In the genomic region with DNA sequence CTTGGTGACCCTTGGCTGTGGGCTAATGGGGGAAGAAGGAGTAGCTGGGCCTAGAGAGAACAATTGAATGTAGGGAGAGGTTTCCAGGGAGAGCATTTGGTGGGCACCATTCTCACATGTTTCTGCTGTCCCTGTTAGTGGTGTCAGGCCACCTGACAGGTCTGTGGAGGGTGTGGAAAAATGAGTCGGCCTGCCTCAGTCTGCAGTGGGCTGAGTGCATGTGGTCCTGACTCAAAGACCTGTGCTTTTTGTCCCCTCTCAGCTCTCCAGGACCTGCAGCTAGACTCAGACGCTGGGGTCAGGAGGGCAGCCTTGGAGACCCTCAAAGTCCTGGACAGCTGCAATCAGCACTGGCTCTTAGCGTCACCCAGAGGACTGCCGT, we compare ENCODE assay signal across 12 mouse cellular contexts. TPM values are rescaled to one million over a fixed set of nuclear protein-coding genes. Genes with fewer than 3 reads are reported as not detected.
DNase-seq lines count a peak whose midpoint lies in the region; ATAC-seq and TF ChIP-seq lines count a peak whose summit lies in the region.
"Had no signal": no experiment of that assay in that cellular context is flagged by ENCODE, and none has a peak within 500 bp of the region (broad histone marks: within the 10 kb centered on the region; RNA-seq: fewer than 3 reads in every experiment).

No protein-coding gene starts in this region.

- no peaks in the 10 kb centered on the region for H3K27me3 ChIP-seq in kidney, embryonic 15.5 days
- no peaks in the 10 kb centered on the region for H3K27me3 ChIP-seq in forebrain, postnatal 0 days (ENCODE audit: insufficient read depth, low read length)
- H3K27me3 ChIP-seq in liver, postnatal 0 days (ENCODE audit: insufficient read depth, low read length), result no peaks in the 10 kb centered on the region

- H3K4me3 ChIP-seq in kidney, embryonic 15.5 days (replicated peaks), result no peak overlapping the region
- no peak overlapping the region for H3K4me3 ChIP-seq in bone marrow, adult 2 months (replicated peaks; ENCODE audit: control insufficient read depth, low read depth, low read length)
- H3K4me3 ChIP-seq in forebrain, postnatal 0 days (ENCODE audit: low read depth, low read length), result no peak overlapping the region
- H3K4me3 ChIP-seq in liver, postnatal 0 days (ENCODE audit: low read depth, low read length), result no peak overlapping the region

- DNase-seq in kidney, adult 18-20 months, result no peak
- no peak for DNase-seq in forebrain, postnatal 0 days
- DNase-seq in liver, postnatal 0 days, result no peak
- no peak for DNase-seq in yolk sac, embryonic 10.5 days (ENCODE audit: low spot score)
- no peak for DNase-seq in B cell, adult 2 months
- no peak for DNase-seq in heart, adult 18-20 months
- DNase-seq: gastrocnemius, postnatal 14 days had no signal

- H3K27ac ChIP-seq in kidney, embryonic 15.5 days, result peak overlapping the region; percentile 2; the same call in 1 of the 2 replicates
- H3K27ac ChIP-seq in bone marrow, adult 2 months (ENCODE audit: control insufficient read depth, insufficient read depth, low read depth, low read length, poor library complexity), result peak overlapping the region; percentile 64
- H3K27ac ChIP-seq in forebrain, postnatal 0 days (ENCODE audit: low read depth, low read length), result no peak overlapping the region
- H3K27ac ChIP-seq in liver, postnatal 0 days (ENCODE audit: low read depth), result peak overlapping the region; percentile 53

- H3K9ac ChIP-seq in kidney, embryonic 15.5 days, result no peak overlapping the region
- no peak overlapping the region for H3K9ac ChIP-seq in forebrain, postnatal 0 days
- 0 out of 2 replicates have a peak overlapping the region, but pooled peaks have one; percentile 1 for H3K9ac ChIP-seq in liver, postnatal 0 days (replicated peaks)

- H3K9me3 ChIP-seq in kidney, embryonic 15.5 days (replicated peaks), result peaks cover 18% of the 10 kb centered on the region; the same call in 1 of the 2 replicates
- peaks cover 35% of the 10 kb centered on the region for H3K9me3 ChIP-seq in forebrain, postnatal 0 days (ENCODE audit: low read length)
- H3K9me3 ChIP-seq in liver, postnatal 0 days (ENCODE audit: low read length), result no peaks in the 10 kb centered on the region

- H3K36me3 ChIP-seq in kidney, embryonic 15.5 days, result peaks cover 50% of the 10 kb centered on the region
- peaks cover 56% of the 10 kb centered on the region for H3K36me3 ChIP-seq in forebrain, postnatal 0 days (ENCODE audit: insufficient read depth)
- peaks cover 36% of the 10 kb centered on the region for H3K36me3 ChIP-seq in liver, postnatal 0 days (replicated peaks; ENCODE audit: insufficient read depth, low read length)

- peak; percentile 7 for ATAC-seq in kidney, embryonic 15.5 days (replicated peaks; ENCODE audit: low FRiP score)
- 0 out of 2 replicates have a peak, but pooled peaks have one; percentile 2 for ATAC-seq in forebrain, postnatal 0 days
- ATAC-seq in liver, postnatal 0 days, result peak; percentile 4
- ATAC-seq: inflammation-experienced regulatory T-cells, adult 6 months had no signal

- WGBS in kidney, embryonic 15.5 days, result 75% methylated on average over 4 of the region's 4 CpGs
- 76% methylated on average over 4 of the region's 4 CpGs for WGBS in bone marrow, adult 2 months
- 79% methylated on average over 4 of the region's 4 CpGs for WGBS in forebrain, postnatal 0 days
- WGBS in liver, postnatal 0 days (ENCODE audit: insufficient replicate concordance), result 70% methylated on average over 4 of the region's 4 CpGs

- peaks cover 20% of the 10 kb centered on the region for H3K4me1 ChIP-seq in kidney, embryonic 15.5 days
- peaks cover 21% of the 10 kb centered on the region for H3K4me1 ChIP-seq in bone marrow, adult 2 months (ENCODE audit: control insufficient read depth, insufficient read depth, low read length)
- no peaks in the 10 kb centered on the region for H3K4me1 ChIP-seq in forebrain, postnatal 0 days (ENCODE audit: insufficient read depth)
- peaks cover 54% of the 10 kb centered on the region for H3K4me1 ChIP-seq in liver, postnatal 0 days (ENCODE audit: insufficient read depth)

- no peak overlapping the region for H3K4me2 ChIP-seq in kidney, embryonic 15.5 days
- no peak overlapping the region for H3K4me2 ChIP-seq in forebrain, postnatal 0 days (ENCODE audit: low read depth)
- no peak overlapping the region for H3K4me2 ChIP-seq in liver, postnatal 0 days (ENCODE audit: low read depth, low read length)

- no peak for TF ChIP-seq CTCF in bone marrow, adult 2 months (IDR thresholded peaks at IDR 0.05; ENCODE audit: control insufficient read depth, insufficient read depth, low read length)
- TF ChIP-seq CTCF in forebrain, postnatal 0 days (IDR thresholded peaks at IDR 0.05; ENCODE audit: low read depth), result no peak
- no peak for TF ChIP-seq CTCF in liver, postnatal 0 days (IDR thresholded peaks at IDR 0.05; ENCODE audit: low read depth)

- no peak for TF ChIP-seq EP300 in liver, postnatal 0 days (IDR thresholded peaks at IDR 0.05; ENCODE audit: low read depth)

- no peak for TF ChIP-seq POLR2A in bone marrow, adult 2 months (IDR thresholded peaks at IDR 0.05; ENCODE audit: borderline replicate concordance, control insufficient read depth, low read depth, low read length)

RNA-seq across cellular contexts. Expression of a gene that starts 17.8 kb away (rescaled TPM):
- 162 and 175 TPM in 2 replicates for polyA plus RNA-seq in kidney, embryonic 15.5 days (2015; fragmentation: Nextera tagmentation; extraction: Ambion mirVana)
- 66.8 and 135 TPM in 2 replicates for polyA plus RNA-seq in bone marrow, adult 2 months (2011; ENCODE audit: insufficient read depth, insufficient read length, low replicate concordance, missing spikeins)
- 77.6 and 88.0 TPM in 2 replicates for total RNA-seq in forebrain, postnatal 0 days (2014; rRNA removed)
- 24.5 and 40.0 TPM in 2 replicates for polyA plus RNA-seq in forebrain, postnatal 0 days (2015; fragmentation: Nextera tagmentation; extraction: Ambion mirVana)
- polyA plus RNA-seq in liver, postnatal 0 days (2015; fragmentation: Nextera tagmentation; extraction: Ambion mirVana), result 31.4 and 37.0 TPM in 2 replicates
- 10 to 100 TPM; 10.6 to 11.0 TPM for total RNA-seq in heart, adult 18-20 months (2021)

RNA-seq across cellular contexts. Expression of a gene that starts 17.8 kb away (rescaled TPM):
- polyA plus RNA-seq in kidney, embryonic 15.5 days (2015; fragmentation: Nextera tagmentation; extraction: Ambion mirVana), result not detected in 2 replicates
- not detected in 2 replicates for polyA plus RNA-seq in bone marrow, adult 2 months (2011; ENCODE audit: insufficient read depth, insufficient read length, low replicate concordance, missing spikeins)
- total RNA-seq in forebrain, postnatal 0 days (2014; rRNA removed), result 0.38 TPM in 2 replicates
- polyA plus RNA-seq in forebrain, postnatal 0 days (2015; fragmentation: Nextera tagmentation; extraction: Ambion mirVana), result 0.19 and 0.36 TPM in 2 replicates
- not detected in 2 replicates for polyA plus RNA-seq in liver, postnatal 0 days (2015; fragmentation: Nextera tagmentation; extraction: Ambion mirVana)
- not detected for total RNA-seq in heart, adult 18-20 months (2021)
- total RNA-seq: gastrocnemius, postnatal 14 days had no signal
- polyA plus RNA-seq: activated CD4-positive, CD25-positive, alpha-beta regulatory T cell, adult 4 months; inflammation-experienced regulatory T-cells, adult 6 months had no signal

RNA-seq across cellular contexts. Expression of a gene that starts 32.8 kb away (rescaled TPM):
- polyA plus RNA-seq in kidney, embryonic 15.5 days (2015; fragmentation: Nextera tagmentation; extraction: Ambion mirVana), result 1.3 and 1.8 TPM in 2 replicates
- polyA plus RNA-seq in bone marrow, adult 2 months (2011; ENCODE audit: insufficient read depth, insufficient read length, low replicate concordance, missing spikeins), result 3.9 and 4.5 TPM in 2 replicates
- total RNA-seq in forebrain, postnatal 0 days (2014; rRNA removed), result 0.23 TPM in 1 of 2 replicates, not detected in the other
- polyA plus RNA-seq in forebrain, postnatal 0 days (2015; fragmentation: Nextera tagmentation; extraction: Ambion mirVana), result 0.35 and 0.36 TPM in 2 replicates
- 0.61 and 0.66 TPM in 2 replicates for polyA plus RNA-seq in liver, postnatal 0 days (2015; fragmentation: Nextera tagmentation; extraction: Ambion mirVana)
- not detected for total RNA-seq in heart, adult 18-20 months (2021)
- total RNA-seq: gastrocnemius, postnatal 14 days had no signal

RNA-seq across cellular contexts. Expression of a gene that starts 47.9 kb away (rescaled TPM):
- polyA plus RNA-seq in kidney, embryonic 15.5 days (2015; fragmentation: Nextera tagmentation; extraction: Ambion mirVana), result 1.2 and 1.8 TPM in 2 replicates
- polyA plus RNA-seq in bone marrow, adult 2 months (2011; ENCODE audit: insufficient read depth, insufficient read length, low replicate concordance, missing spikeins), result 1.8 TPM in 1 of 2 replicates, not detected in the other
- 0.14 TPM in 1 of 2 replicates, not detected in the other for total RNA-seq in forebrain, postnatal 0 days (2014; rRNA removed)
- not detected in 2 replicates for polyA plus RNA-seq in forebrain, postnatal 0 days (2015; fragmentation: Nextera tagmentation; extraction: Ambion mirVana)
- polyA plus RNA-seq in liver, postnatal 0 days (2015; fragmentation: Nextera tagmentation; extraction: Ambion mirVana), result 412 and 437 TPM in 2 replicates
- total RNA-seq in heart, adult 18-20 months (2021), result under 1 TPM in 1 of 2 experiments, not detected in 1; 0.20 TPM
- total RNA-seq: left cerebral cortex, postnatal 25 days had no signal
- polyA plus RNA-seq: activated CD4-positive, CD25-positive, alpha-beta regulatory T cell, adult 4 months; inflammation-experienced regulatory T-cells, adult 6 months had no signal

RNA-seq across cellular contexts. Expression of a gene that starts 54.1 kb away (rescaled TPM):
- polyA plus RNA-seq in kidney, embryonic 15.5 days (2015; fragmentation: Nextera tagmentation; extraction: Ambion mirVana), result 10.7 TPM in 2 replicates
- 10.2 and 12.8 TPM in 2 replicates for polyA plus RNA-seq in bone marrow, adult 2 months (2011; ENCODE audit: insufficient read depth, insufficient read length, low replicate concordance, missing spikeins)
- total RNA-seq in forebrain, postnatal 0 days (2014; rRNA removed), result 5.3 and 6.6 TPM in 2 replicates
- polyA plus RNA-seq in forebrain, postnatal 0 days (2015; fragmentation: Nextera tagmentation; extraction: Ambion mirVana), result 10.7 and 12.4 TPM in 2 replicates
- 7.1 and 7.8 TPM in 2 replicates for polyA plus RNA-seq in liver, postnatal 0 days (2015; fragmentation: Nextera tagmentation; extraction: Ambion mirVana)
- total RNA-seq in heart, adult 18-20 months (2021), result under 1 TPM in 1 of 2 experiments, not detected in 1; 0.28 TPM
